Mouse (Mus musculus) gastrocnemius, adult 2 months (tissue): ENCODE results near the gene Wwp2. TPM values are rescaled to one million over a fixed set of nuclear protein-coding genes. Genes with fewer than 3 reads are reported as not detected.

Source experiments
- DNase-seq: peaks from one replicate; pipeline ENCODE4 v3.0.0; 2022
- H3K27ac ChIP-seq: fragments of 200-600 bp; 2 replicates; pipeline ENCODE4 v1.8.1; 2022; ENCODE audit warnings: mild to moderate bottlenecking
- H3K4me3 ChIP-seq: fragments of 200-600 bp; 2 replicates; pipeline ENCODE4 v1.8.1; 2022; ENCODE audit warnings: mild to moderate bottlenecking, moderate library complexity
- CTCF ChIP-seq: fragments of 200-600 bp; IDR thresholded peaks from 2 replicates; pipeline ENCODE4 v1.8.1; 2022; ENCODE audit warnings: antibody characterized with exemption, mild to moderate bottlenecking, moderate library complexity
- intact Hi-C: fragments of 180-260 bp; cut with DNase I; formaldehyde crosslinking; loops from one replicate; pipeline ENCODE4 v1.15.1; 2025
- total RNA-seq, 2 experiments: library from RNA; stranded (reverse); gene quantifications; 2 replicates each; pipeline ENCODE4 v1.2.3; 2021

The Wwp2 gene
- total RNA-seq, 2 experiments from 2014 or later, result 15.0 to 16.9 TPM

GRCm38 (mm10) chr8:107489086-107489485, 52.9 kb downstream of the Wwp2 start:
- intact Hi-C loops, result no loop called here
- DNase-seq, result no peak
- peak overlapping the region; percentile 92 for H3K27ac ChIP-seq
- TF ChIP-seq CTCF, result no peak
- no peak overlapping the region for H3K4me3 ChIP-seq

- peak; percentile 60 for DNase-seq
- TF ChIP-seq CTCF, result no peak
- peak overlapping the region; percentile 36 for H3K4me3 ChIP-seq
- H3K27ac ChIP-seq, result peak overlapping the region; percentile 92
- intact Hi-C loops, result no loop called here
These were observed 53.8 kb downstream of the Wwp2 start for GRCm38 (mm10) chr8:107489921-107490320.

- intact Hi-C loops, result no loop called here
- Histone ChIP-seq H3K27ac (peak overlapping the region; percentile 92), H3K4me3 (peak overlapping the region; percentile 36)
- DNase-seq, result peak; percentile 43
- no peak for TF ChIP-seq CTCF
These were observed 54.5 kb downstream of the Wwp2 start for GRCm38 (mm10) chr8:107490649-107491048.

- intact Hi-C loops, result no loop called here
- Histone ChIP-seq H3K4me3 (no peak overlapping the region), H3K27ac (peak overlapping the region; percentile 92)
- DNase-seq, result no peak
- no peak for TF ChIP-seq CTCF
These were observed 55.0 kb downstream of the Wwp2 start for GRCm38 (mm10) chr8:107491212-107491611.

- intact Hi-C loops, result no loop called here
- H3K27ac ChIP-seq, result peak overlapping the region; percentile 92
- TF ChIP-seq CTCF, result peak; percentile 16; the same call in 1 of the 2 replicates
- DNase-seq, result peak; percentile 28
- H3K4me3 ChIP-seq, result no peak overlapping the region
These were observed 55.7 kb downstream of the Wwp2 start for GRCm38 (mm10) chr8:107491831-107492230.

- TF ChIP-seq CTCF, result no peak
- Histone ChIP-seq H3K27ac (no peak overlapping the region), H3K4me3 (no peak overlapping the region)
- intact Hi-C loops, result no loop called here
- no peak for DNase-seq
These were observed 56.6 kb downstream of the Wwp2 start for GRCm38 (mm10) chr8:107492802-107493201.

GRCm38 (mm10) chr8:107495425-107495824, 59.3 kb downstream of the Wwp2 start:
- no peak for TF ChIP-seq CTCF
- H3K4me3 ChIP-seq, result no peak overlapping the region
- intact Hi-C loops, result no loop called here
- no peak for DNase-seq
- no peak overlapping the region for H3K27ac ChIP-seq

GRCm38 (mm10) chr8:107497708-107498107, 61.5 kb downstream of the Wwp2 start:
- intact Hi-C loops, result loop anchor here (2.0 kb wide), 1 partner anchor 21 kb away; no protein-coding TSS in a partner anchor
- no peak for TF ChIP-seq CTCF
- no peak for DNase-seq
- H3K4me3 ChIP-seq, result no peak overlapping the region
- peak overlapping the region; percentile 77; the same call in 1 of the 2 replicates for H3K27ac ChIP-seq

- DNase-seq, result no peak
- no peak overlapping the region for H3K4me3 ChIP-seq
- intact Hi-C loops, result loop anchor here (2.0 kb wide), 1 partner anchor 20 kb away; no protein-coding TSS in a partner anchor
- peak overlapping the region; percentile 77 for H3K27ac ChIP-seq
- TF ChIP-seq CTCF, result peak; percentile 31
These were observed 62.2 kb downstream of the Wwp2 start for GRCm38 (mm10) chr8:107498390-107498789.

- TF ChIP-seq CTCF, result no peak
- Histone ChIP-seq H3K27ac (peak overlapping the region; percentile 77), H3K4me3 (peak overlapping the region; percentile 19; the same call in 1 of the 2 replicates)
- intact Hi-C loops, result loop anchor here (2.0 kb wide), 1 partner anchor 20 kb away; no protein-coding TSS in a partner anchor
- no peak for DNase-seq
These were observed 62.6 kb downstream of the Wwp2 start for GRCm38 (mm10) chr8:107498806-107499205.

- peak overlapping the region; percentile 77 for H3K27ac ChIP-seq
- no peak overlapping the region for H3K4me3 ChIP-seq
- TF ChIP-seq CTCF, result no peak
- no peak for DNase-seq
- intact Hi-C loops, result loop anchor here (2.0 kb wide), 1 partner anchor 19 kb away; no protein-coding TSS in a partner anchor
These were observed 63.4 kb downstream of the Wwp2 start for GRCm38 (mm10) chr8:107499519-107499918.

- H3K4me3 ChIP-seq, result no peak overlapping the region
- no peak for DNase-seq
- TF ChIP-seq CTCF, result no peak
These were observed 66.2 kb downstream of the Wwp2 start for GRCm38 (mm10) chr8:107502407-107502806.

GRCm38 (mm10) chr8:107502922-107503321, 66.8 kb downstream of the Wwp2 start:
- intact Hi-C loops, result no loop called here
- Histone ChIP-seq H3K27ac (no peak overlapping the region), H3K4me3 (no peak overlapping the region)
- no peak for DNase-seq
- TF ChIP-seq CTCF, result no peak

More at GRCm38 (mm10) chr8:107502407-107502806, 66.2 kb downstream of the Wwp2 start:
- H3K27ac ChIP-seq, result no peak overlapping the region
- intact Hi-C loops, result no loop called here

GRCm38 (mm10) chr8:107503354-107503753, 67.2 kb downstream of the Wwp2 start:
- TF ChIP-seq CTCF, result no peak
- Histone ChIP-seq H3K4me3 (no peak overlapping the region), H3K27ac (no peak overlapping the region)
- DNase-seq, result no peak
- intact Hi-C loops, result no loop called here
